Mouse (Mus musculus) embryo, embryonic 10 days (tissue): Measurements from ENCODE around the gene Skap1.
A peak's percentile ranks its signal among the peaks of the same experiment; 100 is the strongest.

Experiments
- DNase-seq: peaks from one replicate; pipeline ENCODE4 v3.0.0-alpha.2; 2015; ENCODE audit warnings: low spot score

The Skap1 gene

GRCm38 (mm10) chr11:96780306-96780705, 315.9 kb downstream of the Skap1 start:
- no peak for DNase-seq

DNA sequence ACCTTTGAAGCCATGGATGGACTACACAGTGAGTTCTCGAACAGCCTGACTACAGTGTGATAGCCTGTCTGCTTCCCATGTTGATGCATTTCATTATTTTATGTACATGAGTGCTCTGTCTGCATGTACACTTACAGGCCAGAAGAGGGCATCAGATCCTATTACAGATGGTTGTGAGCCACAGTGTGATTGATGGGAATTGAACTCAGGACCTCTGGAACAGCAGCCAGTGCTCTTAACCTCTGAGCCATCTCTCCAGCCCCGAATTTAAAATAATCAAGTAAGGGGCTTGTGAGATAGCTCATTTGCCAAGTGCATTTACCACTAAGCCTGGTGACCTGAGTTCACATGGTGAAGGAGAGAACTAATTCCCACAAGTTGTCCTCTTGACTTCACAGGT, 317.0 kb downstream of the Skap1 start:
- DNase-seq, result peak; percentile 38

DNA sequence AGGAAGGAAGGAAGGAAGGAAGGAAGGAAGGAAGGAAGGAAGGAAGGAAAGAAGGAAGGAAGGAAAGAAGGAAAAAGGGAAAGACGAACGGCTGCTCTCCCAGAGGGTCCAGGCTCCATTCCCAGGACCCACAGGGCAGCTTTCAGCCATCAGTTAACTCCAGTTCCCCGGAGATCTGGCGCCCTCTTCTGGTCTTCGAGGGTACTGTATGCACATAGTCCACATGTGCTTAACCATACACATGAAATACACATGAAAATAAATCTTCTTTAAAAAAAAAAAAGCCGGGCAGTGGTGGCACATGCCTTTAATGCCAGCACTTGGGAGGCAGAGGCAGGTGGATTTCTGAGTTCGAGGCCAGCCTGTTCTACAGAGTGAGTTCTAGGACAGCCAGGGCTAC, 320.5 kb downstream of the Skap1 start:
- DNase-seq, result peak; percentile 82

- no peak for DNase-seq
Observed at GRCm38 (mm10) chr11:96786731-96787450, 322.5 kb downstream of the Skap1 start.

- peak; percentile 97 for DNase-seq
Observed at GRCm38 (mm10) chr11:96788871-96789795, 324.7 kb downstream of the Skap1 start, which contains the start of gene Cbx1. Gene Cbx1, plus strand, starts transcription at chr11:96789127.

- DNase-seq, result peak; percentile 51
Observed at GRCm38 (mm10) chr11:96789990-96790389, 325.6 kb downstream of the Skap1 start.

GRCm38 (mm10) chr11:96790681-96791080, 326.3 kb downstream of the Skap1 start:
- peak; percentile 29 for DNase-seq

GRCm38 (mm10) chr11:96795491-96795890, 331.1 kb downstream of the Skap1 start:
- no peak for DNase-seq

DNA sequence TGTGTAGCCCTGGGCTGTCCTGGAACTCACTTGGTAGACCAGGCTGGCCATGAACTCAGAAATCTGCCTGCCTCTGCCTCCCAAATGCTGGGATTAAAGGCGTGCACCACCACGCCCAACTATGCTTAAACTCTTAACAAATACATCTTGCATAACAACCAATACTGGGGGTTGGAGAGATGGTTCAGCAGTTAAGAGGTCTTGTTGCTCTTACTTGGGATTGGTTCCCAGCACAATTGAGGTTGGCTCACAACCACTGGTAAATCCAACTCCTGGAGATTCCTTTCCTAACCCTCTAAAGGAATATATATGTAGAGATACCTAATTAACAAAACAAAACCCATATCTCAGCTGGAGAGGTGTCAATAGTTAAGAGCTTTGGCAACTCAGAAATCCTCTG, 331.7 kb downstream of the Skap1 start:
- DNase-seq, result no peak

DNA sequence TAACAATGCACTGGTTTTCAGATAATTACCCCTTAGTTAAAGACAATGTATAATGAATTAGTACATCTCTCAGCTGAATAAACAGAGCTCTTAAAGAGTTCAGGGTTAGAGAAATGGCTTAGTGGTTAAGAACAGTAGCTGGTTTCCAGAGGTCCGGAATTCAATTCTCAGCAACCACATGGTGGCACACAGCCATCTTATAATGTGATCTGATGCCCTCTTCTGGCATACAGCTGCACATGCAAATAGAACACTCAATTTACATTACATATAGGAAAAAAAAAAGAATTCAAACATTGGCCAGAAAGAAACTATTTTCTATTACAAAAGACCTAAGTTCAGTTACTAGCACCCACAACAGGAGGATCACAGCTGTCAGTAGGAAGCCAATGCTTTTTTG, 332.2 kb downstream of the Skap1 start:
- no peak for DNase-seq

DNA sequence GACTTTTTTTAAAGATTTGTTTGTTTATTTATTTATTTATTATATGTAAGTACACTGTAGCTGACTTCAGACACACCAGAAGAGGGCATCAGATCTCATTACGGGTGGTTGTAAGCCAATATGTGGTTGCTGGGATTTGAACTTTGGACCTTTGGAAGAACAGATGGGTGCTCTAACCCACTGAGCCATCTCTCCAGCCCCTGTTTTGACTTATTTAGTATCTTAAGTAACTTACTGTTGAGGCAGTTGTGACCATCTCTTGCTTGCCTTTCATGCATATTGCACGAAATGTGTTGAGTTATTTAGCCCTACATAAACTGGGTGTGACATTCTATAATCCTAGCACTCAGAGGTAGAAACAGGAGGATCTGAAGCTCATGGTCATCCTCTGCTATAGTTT, 335.1 kb downstream of the Skap1 start:
- no peak for DNase-seq

- DNase-seq, result no peak
Observed at GRCm38 (mm10) chr11:96805606-96806005, 341.2 kb downstream of the Skap1 start.

DNA sequence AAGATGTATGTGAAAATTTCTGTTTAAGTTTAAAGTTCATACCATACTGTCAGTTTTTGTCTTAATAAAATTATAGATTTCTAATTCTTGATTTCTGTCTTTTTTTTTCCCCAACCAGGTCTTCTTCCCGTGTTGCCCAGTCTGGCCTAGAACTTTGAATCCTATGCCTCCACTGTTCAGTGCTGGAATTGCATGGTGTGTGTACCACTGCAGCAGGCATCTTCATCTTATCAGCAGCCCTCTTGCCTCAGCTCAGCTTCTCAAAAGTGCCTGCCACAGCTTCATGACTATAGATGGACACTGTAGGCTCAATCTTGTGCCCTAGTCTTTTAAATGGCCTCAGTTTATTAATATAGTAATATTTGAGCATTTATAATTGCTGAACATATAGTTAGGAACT, 343.7 kb downstream of the Skap1 start:
- DNase-seq, result no peak
